Mouse (Mus musculus): ENCODE data around the gene Tanc2. TPM values are rescaled to one million over a fixed set of nuclear protein-coding genes. Genes with fewer than 3 reads are reported as not detected.
A peak's percentile ranks its signal among the peaks of the same experiment; 100 is the strongest.

The Tanc2 gene
- polyA plus RNA-seq, 1 experiment from 2014 or later, result 4.7 TPM

DNA sequence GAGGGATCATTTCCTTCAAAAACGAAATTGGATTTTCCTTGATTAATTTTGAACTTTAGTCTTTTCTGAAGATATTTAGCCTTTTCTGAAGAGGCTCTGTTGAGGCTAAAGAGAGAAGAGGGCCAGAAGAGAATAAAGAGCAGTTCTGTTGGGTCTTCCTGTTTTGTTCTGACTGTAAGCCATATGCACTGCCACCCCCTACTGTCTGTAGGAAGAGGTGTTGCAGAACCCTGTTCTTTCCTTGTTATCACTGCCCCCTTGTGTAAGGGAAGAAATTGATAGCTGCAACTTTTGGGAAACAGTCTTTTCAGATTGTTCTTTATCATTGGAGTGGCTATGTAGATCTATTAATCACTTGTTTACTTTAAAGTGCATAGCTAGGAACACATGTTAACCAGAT, 2.1 kb downstream of the Tanc2 start:
- Histone ChIP-seq H3K27me3 (replicated peaks; ENCODE audit: control insufficient read depth, insufficient read depth, low read length) (no peaks in the 10 kb centered on the region), H3K4me1 (ENCODE audit: control insufficient read depth, insufficient read depth, low read length) (0 out of 2 replicates have a peak, but pooled peaks cover 5% of the 10 kb centered on the region), H3K4me2 (ENCODE audit: low read depth, low read length) (no peak overlapping the region), H3K27ac (ENCODE audit: low read length) (no peak overlapping the region), H3K9ac (ENCODE audit: low read depth, low read length) (no peak overlapping the region), H3K36me3 (ENCODE audit: control insufficient read depth, insufficient read depth, low read length) (no peaks in the 10 kb centered on the region), H3K4me3 (ENCODE audit: low read length) (no peak overlapping the region), H3K9me3 (ENCODE audit: control insufficient read depth, low read length) (no peaks in the 10 kb centered on the region)
- no peak for ATAC-seq
- WGBS, result 33% methylated on average over 1 of the region's 1 CpGs

GRCm38 (mm10) chr11:105602177-105602576, 12.4 kb downstream of the Tanc2 start:
- Histone ChIP-seq H3K27me3 (replicated peaks; ENCODE audit: control insufficient read depth, insufficient read depth, low read length) (no peaks in the 10 kb centered on the region), H3K9me3 (ENCODE audit: control insufficient read depth, low read length) (no peaks in the 10 kb centered on the region), H3K36me3 (ENCODE audit: control insufficient read depth, insufficient read depth, low read length) (no peaks in the 10 kb centered on the region), H3K4me1 (ENCODE audit: control insufficient read depth, insufficient read depth, low read length) (no peaks in the 10 kb centered on the region), H3K4me3 (ENCODE audit: low read length) (no peak overlapping the region), H3K4me2 (ENCODE audit: low read depth, low read length) (no peak overlapping the region), H3K27ac (ENCODE audit: low read length) (no peak overlapping the region), H3K9ac (ENCODE audit: low read depth, low read length) (no peak overlapping the region)
- ATAC-seq, result no peak

DNA sequence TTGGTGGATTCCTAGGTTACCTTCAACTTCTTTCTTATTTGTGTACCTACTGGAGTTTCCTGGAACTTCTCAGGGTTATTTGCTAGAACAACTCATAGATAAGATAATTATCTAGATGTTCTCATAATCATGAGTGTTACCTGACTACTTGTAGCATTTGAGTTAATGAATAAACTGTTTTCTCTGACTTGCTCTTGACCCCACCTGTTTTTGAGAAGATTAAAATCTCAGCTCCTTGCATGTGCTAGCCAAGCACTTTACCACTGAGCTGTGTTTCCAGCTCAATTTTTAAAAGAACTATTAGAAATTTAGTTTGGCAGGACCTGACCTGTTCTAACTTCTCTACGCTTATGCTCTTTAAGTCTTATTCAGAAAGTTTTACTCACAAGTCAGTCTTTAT, 36.4 kb downstream of the Tanc2 start:
- Histone ChIP-seq H3K9me3 (ENCODE audit: control insufficient read depth, low read length) (no peaks in the 10 kb centered on the region), H3K4me3 (ENCODE audit: low read length) (no peak overlapping the region), H3K27me3 (replicated peaks; ENCODE audit: control insufficient read depth, insufficient read depth, low read length) (no peaks in the 10 kb centered on the region), H3K36me3 (ENCODE audit: control insufficient read depth, insufficient read depth, low read length) (no peaks in the 10 kb centered on the region), H3K4me1 (ENCODE audit: control insufficient read depth, insufficient read depth, low read length) (0 out of 2 replicates have a peak, but pooled peaks cover 2% of the 10 kb centered on the region), H3K9ac (ENCODE audit: low read depth, low read length) (no peak overlapping the region), H3K27ac (ENCODE audit: low read length) (no peak overlapping the region), H3K4me2 (ENCODE audit: low read depth, low read length) (no peak overlapping the region)
- 94% methylated on average over 1 of the region's 1 CpGs for WGBS
- ATAC-seq, result peak; percentile 23; the same call in 1 of the 2 replicates

GRCm38 (mm10) chr11:105643995-105644394, 54.2 kb downstream of the Tanc2 start:
- ATAC-seq, result no peak
- Histone ChIP-seq H3K9ac (ENCODE audit: low read depth, low read length) (no peak overlapping the region), H3K27me3 (replicated peaks; ENCODE audit: control insufficient read depth, insufficient read depth, low read length) (no peaks in the 10 kb centered on the region), H3K36me3 (ENCODE audit: control insufficient read depth, insufficient read depth, low read length) (no peaks in the 10 kb centered on the region), H3K27ac (ENCODE audit: low read length) (no peak overlapping the region), H3K9me3 (ENCODE audit: control insufficient read depth, low read length) (no peaks in the 10 kb centered on the region), H3K4me1 (ENCODE audit: control insufficient read depth, insufficient read depth, low read length) (no peaks in the 10 kb centered on the region), H3K4me3 (ENCODE audit: low read length) (no peak overlapping the region), H3K4me2 (ENCODE audit: low read depth, low read length) (no peak overlapping the region)

DNA sequence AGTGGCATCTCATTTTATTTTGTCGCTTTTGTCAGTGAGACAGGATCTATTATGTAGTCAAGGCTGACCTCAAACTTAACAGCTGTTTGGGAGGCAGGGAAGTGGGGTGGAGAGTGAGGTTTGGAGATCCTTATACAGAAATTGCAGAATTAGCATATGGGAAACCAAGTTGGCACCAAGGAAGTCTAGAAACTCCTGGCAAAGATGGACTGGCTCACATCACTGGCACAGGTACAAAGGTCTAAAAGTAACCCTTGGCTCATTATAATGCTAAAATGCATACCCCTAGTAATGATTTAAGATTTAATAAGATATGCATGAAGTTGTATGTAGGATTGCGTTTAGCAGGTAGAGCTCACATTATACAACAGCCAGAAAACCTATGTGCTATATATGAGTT, 58.2 kb downstream of the Tanc2 start:
- Histone ChIP-seq H3K36me3 (ENCODE audit: control insufficient read depth, insufficient read depth, low read length) (no peaks in the 10 kb centered on the region), H3K9me3 (ENCODE audit: control insufficient read depth, low read length) (no peaks in the 10 kb centered on the region), H3K4me1 (ENCODE audit: control insufficient read depth, insufficient read depth, low read length) (no peaks in the 10 kb centered on the region), H3K9ac (ENCODE audit: low read depth, low read length) (no peak overlapping the region), H3K4me2 (ENCODE audit: low read depth, low read length) (no peak overlapping the region), H3K27ac (ENCODE audit: low read length) (no peak overlapping the region), H3K4me3 (ENCODE audit: low read length) (no peak overlapping the region), H3K27me3 (replicated peaks; ENCODE audit: control insufficient read depth, insufficient read depth, low read length) (no peaks in the 10 kb centered on the region)
- 90% methylated on average over 2 of the region's 2 CpGs for WGBS
- no peak for ATAC-seq

DNA sequence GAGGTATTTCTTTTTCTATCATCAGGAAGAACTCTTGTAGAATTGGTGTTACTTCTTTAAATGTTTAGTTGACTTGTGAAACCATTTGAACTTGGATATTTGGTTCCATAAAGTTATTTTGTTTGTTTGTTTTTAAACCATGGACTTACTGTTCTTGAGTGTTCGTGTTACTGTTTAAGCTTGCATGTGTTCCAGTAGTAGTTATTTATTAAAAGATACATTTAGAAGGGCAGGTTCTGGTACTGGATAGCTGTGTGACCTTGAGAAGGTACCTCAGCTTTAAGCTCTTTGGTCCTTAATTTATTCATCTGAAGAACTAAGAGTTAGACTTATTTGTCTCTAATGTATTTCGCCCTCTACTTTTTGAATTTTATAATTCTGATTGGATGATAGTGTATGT, 64.8 kb downstream of the Tanc2 start:
- Histone ChIP-seq H3K27ac (ENCODE audit: low read length) (no peak overlapping the region), H3K36me3 (ENCODE audit: control insufficient read depth, insufficient read depth, low read length) (no peaks in the 10 kb centered on the region), H3K9me3 (ENCODE audit: control insufficient read depth, low read length) (no peaks in the 10 kb centered on the region), H3K4me2 (ENCODE audit: low read depth, low read length) (no peak overlapping the region), H3K27me3 (replicated peaks; ENCODE audit: control insufficient read depth, insufficient read depth, low read length) (no peaks in the 10 kb centered on the region), H3K4me1 (ENCODE audit: control insufficient read depth, insufficient read depth, low read length) (0 out of 2 replicates have a peak, but pooled peaks cover 2% of the 10 kb centered on the region), H3K4me3 (ENCODE audit: low read length) (no peak overlapping the region), H3K9ac (ENCODE audit: low read depth, low read length) (no peak overlapping the region)
- WGBS, result 79% methylated on average over 2 of the region's 2 CpGs
- ATAC-seq, result no peak

GRCm38 (mm10) chr11:105655335-105655734, 65.5 kb downstream of the Tanc2 start:
- no peak overlapping the region for H3K27ac ChIP-seq (ENCODE audit: low read length)
- H3K27me3 ChIP-seq (replicated peaks; ENCODE audit: control insufficient read depth, insufficient read depth, low read length), result no peaks in the 10 kb centered on the region
- WGBS, result 63% methylated on average over 4 of the region's 4 CpGs
- H3K9me3 ChIP-seq (ENCODE audit: control insufficient read depth, low read length), result no peaks in the 10 kb centered on the region
- no peak overlapping the region for H3K9ac ChIP-seq (ENCODE audit: low read depth, low read length)
- ATAC-seq, result no peak
- 0 out of 2 replicates have a peak, but pooled peaks cover 2% of the 10 kb centered on the region for H3K4me1 ChIP-seq (ENCODE audit: control insufficient read depth, insufficient read depth, low read length)
- H3K4me2 ChIP-seq (ENCODE audit: low read depth, low read length), result no peak overlapping the region
- no peaks in the 10 kb centered on the region for H3K36me3 ChIP-seq (ENCODE audit: control insufficient read depth, insufficient read depth, low read length)
- H3K4me3 ChIP-seq (ENCODE audit: low read length), result no peak overlapping the region

DNA sequence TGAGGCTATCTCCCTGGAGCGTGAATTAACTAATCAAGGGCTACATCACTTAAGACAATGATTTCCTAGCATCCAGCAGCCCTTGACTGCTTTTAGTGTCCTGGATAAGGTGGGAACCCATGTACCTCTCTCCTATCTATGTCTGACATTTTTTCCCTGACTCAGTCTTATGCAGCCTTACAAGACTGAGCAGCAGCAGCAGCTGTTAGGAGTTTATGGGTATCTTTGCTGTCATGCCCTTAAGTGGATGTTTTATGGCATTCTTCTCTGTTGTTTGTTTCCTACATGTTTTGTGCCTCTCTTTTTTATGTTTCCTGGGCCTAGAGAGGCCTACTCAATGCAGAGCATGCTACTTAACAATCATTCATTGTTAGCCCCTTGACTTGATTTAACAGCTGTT, 78.1 kb downstream of the Tanc2 start:
- 94% methylated on average over 1 of the region's 1 CpGs for WGBS
- no peak for ATAC-seq
- Histone ChIP-seq H3K9me3 (ENCODE audit: control insufficient read depth, low read length) (no peaks in the 10 kb centered on the region), H3K9ac (ENCODE audit: low read depth, low read length) (no peak overlapping the region), H3K4me2 (ENCODE audit: low read depth, low read length) (no peak overlapping the region), H3K4me3 (ENCODE audit: low read length) (no peak overlapping the region), H3K27me3 (replicated peaks; ENCODE audit: control insufficient read depth, insufficient read depth, low read length) (no peaks in the 10 kb centered on the region), H3K4me1 (ENCODE audit: control insufficient read depth, insufficient read depth, low read length) (no peaks in the 10 kb centered on the region), H3K27ac (ENCODE audit: low read length) (no peak overlapping the region), H3K36me3 (ENCODE audit: control insufficient read depth, insufficient read depth, low read length) (no peaks in the 10 kb centered on the region)

- Histone ChIP-seq H3K4me1 (ENCODE audit: control insufficient read depth, insufficient read depth, low read length) (no peaks in the 10 kb centered on the region), H3K4me3 (ENCODE audit: low read length) (no peak overlapping the region), H3K36me3 (ENCODE audit: control insufficient read depth, insufficient read depth, low read length) (no peaks in the 10 kb centered on the region), H3K9ac (ENCODE audit: low read depth, low read length) (no peak overlapping the region), H3K9me3 (ENCODE audit: control insufficient read depth, low read length) (no peaks in the 10 kb centered on the region), H3K27me3 (replicated peaks; ENCODE audit: control insufficient read depth, insufficient read depth, low read length) (no peaks in the 10 kb centered on the region), H3K4me2 (ENCODE audit: low read depth, low read length) (no peak overlapping the region), H3K27ac (ENCODE audit: low read length) (no peak overlapping the region)
- WGBS, result 79% methylated on average over 1 of the region's 1 CpGs
- no peak for ATAC-seq
Measured at GRCm38 (mm10) chr11:105678996-105679395, 89.2 kb downstream of the Tanc2 start.

DNA sequence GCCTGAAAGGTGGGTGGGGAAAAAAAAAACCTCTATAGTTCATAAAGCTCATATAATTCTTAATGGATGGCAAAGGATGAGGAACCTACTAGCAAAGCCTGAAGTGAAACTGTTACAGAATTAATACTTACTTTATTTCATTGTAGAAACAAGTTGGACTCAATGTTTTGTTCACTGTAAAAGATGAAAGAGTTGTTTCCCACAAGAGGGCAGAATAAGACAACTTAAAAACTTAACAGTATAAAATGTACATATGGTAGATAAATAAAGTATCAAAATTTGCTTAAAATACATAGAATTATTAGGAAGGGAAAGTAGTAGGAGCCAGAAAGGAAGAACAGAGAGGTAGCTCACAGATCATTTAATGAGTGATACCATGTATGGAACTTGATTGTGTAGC, 95.0 kb downstream of the Tanc2 start:
- H3K27ac ChIP-seq (ENCODE audit: low read length), result no peak overlapping the region
- no peak overlapping the region for H3K9ac ChIP-seq (ENCODE audit: low read depth, low read length)
- H3K4me1 ChIP-seq (ENCODE audit: control insufficient read depth, insufficient read depth, low read length), result no peaks in the 10 kb centered on the region
- no peak overlapping the region for H3K4me2 ChIP-seq (ENCODE audit: low read depth, low read length)
- no peak overlapping the region for H3K4me3 ChIP-seq (ENCODE audit: low read length)
- no peaks in the 10 kb centered on the region for H3K36me3 ChIP-seq (ENCODE audit: control insufficient read depth, insufficient read depth, low read length)
- ATAC-seq, result no peak
- H3K27me3 ChIP-seq (replicated peaks; ENCODE audit: control insufficient read depth, insufficient read depth, low read length), result no peaks in the 10 kb centered on the region
- H3K9me3 ChIP-seq (ENCODE audit: control insufficient read depth, low read length), result no peaks in the 10 kb centered on the region

Data from intestine, embryonic 16.5 days (tissue).